Mouse (Mus musculus): ENCODE measurements at regions not wholly inside any gene's neighbourhood (a gene's known extent, or its start where the extent isn't known, plus 50 kb on each side); places are given as distances from the start of the nearest gene placed in this dataset.
"Not testable (repeated sequence)": the region's sequence is repeated elsewhere in the genome, so short reads cannot be mapped to it uniquely, and the experiment has no call there.

DNA sequence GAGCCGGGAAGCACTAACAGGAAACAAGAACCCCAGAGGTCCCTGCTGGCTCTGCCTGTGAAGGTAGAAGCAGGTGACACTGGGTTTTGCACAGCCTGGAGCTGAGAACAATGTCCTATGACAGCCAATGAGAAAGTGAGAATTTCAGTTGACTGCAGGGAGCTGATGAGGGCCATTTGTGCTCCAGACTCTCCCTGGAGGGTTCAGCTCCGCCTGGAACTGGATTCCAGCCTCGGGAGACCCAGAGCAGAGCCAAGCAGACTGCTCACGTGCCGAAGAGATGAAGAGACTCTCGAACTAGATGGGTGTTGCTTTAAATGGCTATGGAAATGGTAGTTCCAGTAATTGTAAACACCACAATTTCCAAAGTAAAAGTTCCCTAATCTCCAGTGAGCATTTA is 93.5 kb downstream of the Cand1 start:
- intact Hi-C loops (cut with DNase I) = no loop called here

GRCm38 (mm10) chr10:119142866-119143265 is 97.0 kb downstream of the Cand1 start:
- DNase-seq (ENCODE audit: extremely low spot score in 1 of 2, low spot score in 2 of 2) = no peak
- TF ChIP-seq CTCF (IDR thresholded peaks at IDR 0.05) = no peak
- Histone ChIP-seq H3K27ac (no peak overlapping the region), H3K4me3 (no peak overlapping the region)
- intact Hi-C loops (cut with DNase I) = no loop called here

More for the DNA sequence above, 93.5 kb downstream of the Cand1 start:
- Histone ChIP-seq H3K27ac (no peak overlapping the region), H3K4me3 (no peak overlapping the region)
- DNase-seq (ENCODE audit: extremely low spot score in 1 of 2, low spot score in 2 of 2) = no peak
- no peak for TF ChIP-seq CTCF (IDR thresholded peaks at IDR 0.05)

DNA sequence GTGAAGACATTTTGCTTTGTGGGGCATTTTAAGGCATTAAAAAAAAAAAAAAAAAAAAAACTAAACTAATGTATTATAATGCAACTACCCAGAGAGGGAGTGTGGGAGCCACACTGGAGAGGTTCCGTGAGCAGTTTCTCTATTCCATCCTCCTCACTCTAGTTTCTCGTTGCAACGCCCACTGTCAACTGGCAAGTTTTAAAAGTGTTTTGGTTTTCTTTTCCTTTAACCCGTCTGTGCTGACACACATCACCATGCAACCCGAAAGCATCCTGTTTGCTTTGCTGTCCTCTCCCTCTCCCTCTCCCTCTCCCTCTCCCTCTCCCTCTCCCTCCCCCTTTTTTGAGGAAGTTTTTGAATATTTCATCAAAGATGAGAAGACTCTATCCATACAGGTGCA is 97.5 kb downstream of the Cand1 start:
- H3K4me3 ChIP-seq = no peak overlapping the region
- TF ChIP-seq CTCF (IDR thresholded peaks at IDR 0.05) = no peak; the same call in none of the 2 replicates
- no peak overlapping the region for H3K27ac ChIP-seq
- DNase-seq (ENCODE audit: extremely low spot score in 1 of 2, low spot score in 2 of 2) = peak; percentile 10 to 22
- intact Hi-C loops (cut with DNase I) = no loop called here

DNA sequence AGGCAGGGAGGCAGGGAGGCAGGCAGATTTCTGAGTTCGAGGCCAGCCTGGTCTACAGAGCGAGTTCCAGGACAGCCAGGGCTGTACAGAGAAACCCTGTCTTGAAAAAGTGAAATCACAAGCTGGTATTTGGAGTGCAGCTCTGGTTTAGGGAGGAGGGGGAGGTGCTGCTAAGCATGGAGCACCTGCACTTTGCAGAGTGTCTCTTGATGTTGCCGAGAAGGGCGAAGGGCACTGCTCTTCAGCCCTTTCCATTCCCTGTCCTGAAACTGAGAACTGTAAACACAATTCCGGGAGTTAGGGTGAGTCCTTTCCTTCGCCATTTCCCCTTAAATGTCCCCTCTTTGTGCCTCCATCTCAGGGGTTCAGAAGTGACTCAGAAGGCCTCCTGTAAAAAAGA is 101.6 kb downstream of the Cand1 start:
- no peak overlapping the region for H3K4me3 ChIP-seq
- intact Hi-C loops (cut with DNase I) = no loop called here
- TF ChIP-seq CTCF (IDR thresholded peaks at IDR 0.05) = no peak
- DNase-seq (ENCODE audit: extremely low spot score in 1 of 2, low spot score in 2 of 2) = no peak
- H3K27ac ChIP-seq = no peak overlapping the region

DNA sequence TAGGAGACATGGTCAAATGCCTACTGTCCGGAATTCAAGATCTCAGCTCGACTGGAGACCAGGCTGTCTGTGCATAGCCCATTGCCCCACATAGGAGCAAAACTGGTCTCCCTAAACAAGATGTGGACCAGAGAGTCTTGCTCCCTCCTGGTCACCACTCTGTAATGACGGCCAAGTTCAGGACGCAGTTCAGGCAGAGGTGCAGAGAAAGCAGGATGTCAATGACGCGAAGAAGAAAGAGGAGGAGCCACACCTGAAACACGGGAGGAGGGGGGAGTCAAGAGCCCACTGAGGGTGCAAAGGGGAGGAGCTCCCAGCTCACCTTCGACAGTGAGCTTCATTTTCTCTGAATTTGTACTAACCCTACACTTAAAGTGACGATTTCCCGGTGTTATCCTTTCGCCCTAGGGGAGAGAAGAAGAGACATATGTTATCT is 104.3 kb downstream of the Cand1 start:
- intact Hi-C loops (cut with DNase I) = no loop called here
- Histone ChIP-seq H3K27ac (no peak overlapping the region), H3K4me3 (no peak overlapping the region)
- DNase-seq (ENCODE audit: extremely low spot score in 1 of 2, low spot score in 2 of 2) = no peak
- TF ChIP-seq CTCF (IDR thresholded peaks at IDR 0.05) = no peak

GRCm38 (mm10) chr10:119134797-119135488 is 104.9 kb downstream of the Cand1 start:
- no peak for DNase-seq (ENCODE audit: extremely low spot score in 1 of 2, low spot score in 2 of 2)
- Histone ChIP-seq H3K27ac (no peak overlapping the region), H3K4me3 (no peak overlapping the region)
- no peak for TF ChIP-seq CTCF (IDR thresholded peaks at IDR 0.05)
- intact Hi-C loops (cut with DNase I) = no loop called here

DNA sequence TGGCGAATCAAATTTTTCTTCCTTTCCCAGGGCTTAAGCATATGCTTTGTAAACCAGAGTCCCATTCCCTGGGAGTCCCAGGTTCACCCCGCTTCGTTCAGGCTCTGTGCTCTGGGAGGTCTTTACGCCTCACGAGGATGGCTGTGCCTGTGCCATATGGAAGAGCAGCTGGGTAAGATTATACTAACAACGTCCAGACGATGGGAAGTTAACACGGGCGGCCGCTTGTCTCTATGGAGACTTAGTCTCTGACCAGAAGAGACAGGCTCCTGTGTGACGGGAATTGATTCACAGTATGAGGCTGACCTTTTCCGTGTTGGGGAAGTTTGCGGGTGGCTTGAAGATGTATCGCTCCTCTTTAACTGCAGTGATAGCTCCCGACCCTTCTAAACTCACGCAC is 107.9 kb downstream of the Cand1 start:
- Histone ChIP-seq H3K4me3 (no peak overlapping the region), H3K27ac (no peak overlapping the region)
- intact Hi-C loops (cut with DNase I) = no loop called here
- no peak for DNase-seq (ENCODE audit: extremely low spot score in 1 of 2, low spot score in 2 of 2)
- TF ChIP-seq CTCF (IDR thresholded peaks at IDR 0.05) = no peak

DNA sequence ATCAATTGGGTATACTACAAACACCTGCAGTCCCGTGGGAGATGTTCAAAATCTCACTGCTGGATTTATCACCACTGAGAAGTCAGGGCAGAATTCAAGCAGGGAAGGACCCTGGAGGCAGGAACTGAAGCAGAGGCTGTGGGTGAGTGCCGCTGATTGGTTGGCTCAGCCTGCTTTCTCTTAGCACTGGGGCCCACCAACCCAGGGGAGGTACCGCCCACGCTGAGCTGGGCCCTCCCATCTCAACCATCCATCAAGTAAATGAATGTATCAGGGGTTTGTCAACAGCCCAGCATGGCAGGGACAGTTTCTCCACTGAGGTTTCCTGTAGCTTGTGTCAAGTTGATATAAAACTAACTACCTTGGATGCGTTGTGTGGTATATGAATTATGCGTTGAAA is 109.2 kb downstream of the Cand1 start:
- H3K4me3 ChIP-seq = no peak overlapping the region
- intact Hi-C loops (cut with DNase I) = no loop called here

GRCm38 (mm10) chr10:119128035-119128434 is 111.8 kb downstream of the Cand1 start:
- H3K27ac ChIP-seq = no peak overlapping the region
- DNase-seq (ENCODE audit: extremely low spot score in 1 of 2, low spot score in 2 of 2) = no peak
- intact Hi-C loops (cut with DNase I) = no loop called here
- no peak overlapping the region for H3K4me3 ChIP-seq
- no peak for TF ChIP-seq CTCF (IDR thresholded peaks at IDR 0.05)

More for the DNA sequence above, 109.2 kb downstream of the Cand1 start:
- no peak for DNase-seq (ENCODE audit: extremely low spot score in 1 of 2, low spot score in 2 of 2)
- TF ChIP-seq CTCF (IDR thresholded peaks at IDR 0.05) = no peak
- no peak overlapping the region for H3K27ac ChIP-seq

DNA sequence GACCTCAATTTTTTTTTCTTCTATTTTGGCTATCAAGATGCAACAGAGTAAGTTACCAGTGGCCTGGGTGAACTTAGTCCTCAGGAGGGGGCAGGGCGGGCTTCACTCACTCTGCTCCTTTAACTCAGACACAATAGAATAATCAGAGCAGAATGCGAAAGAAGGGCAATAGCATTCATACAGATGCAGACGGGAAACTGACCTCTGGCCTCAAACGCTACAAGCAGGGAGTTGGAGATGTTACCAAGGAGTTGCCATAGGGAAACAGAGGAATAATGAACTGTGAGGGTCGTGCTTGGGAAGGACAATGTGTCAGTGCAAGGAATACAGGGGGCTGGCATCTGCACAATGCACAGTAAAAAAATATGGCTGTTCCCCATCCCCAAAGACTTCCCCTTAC is 116.3 kb downstream of the Cand1 start:
- TF ChIP-seq CTCF (IDR thresholded peaks at IDR 0.05) = no peak
- intact Hi-C loops (cut with DNase I) = no loop called here
- no peak overlapping the region for H3K27ac ChIP-seq
- no peak overlapping the region for H3K4me3 ChIP-seq
- no peak for DNase-seq (ENCODE audit: extremely low spot score in 1 of 2, low spot score in 2 of 2)

GRCm38 (mm10) chr10:119122347-119122746 is 117.5 kb downstream of the Cand1 start:
- intact Hi-C loops (cut with DNase I) = no loop called here
- no peak for TF ChIP-seq CTCF (IDR thresholded peaks at IDR 0.05)
- Histone ChIP-seq H3K4me3 (no peak overlapping the region), H3K27ac (no peak overlapping the region)
- no peak for DNase-seq (ENCODE audit: extremely low spot score in 1 of 2, low spot score in 2 of 2)

- no peak for DNase-seq (ENCODE audit: extremely low spot score in 1 of 2, low spot score in 2 of 2)
- H3K27ac ChIP-seq = no peak overlapping the region
- TF ChIP-seq CTCF (IDR thresholded peaks at IDR 0.05) = no peak
- intact Hi-C loops (cut with DNase I) = no loop called here
- no peak overlapping the region for H3K4me3 ChIP-seq
Measured at GRCm38 (mm10) chr10:119121575-119121974, 118.3 kb downstream of the Cand1 start.

- intact Hi-C loops (cut with DNase I) = no loop called here
- DNase-seq (ENCODE audit: extremely low spot score in 1 of 2, low spot score in 2 of 2) = no peak
- TF ChIP-seq CTCF (IDR thresholded peaks at IDR 0.05) = no peak
Measured at GRCm38 (mm10) chr10:119116843-119117390, 122.9 kb downstream of the Cand1 start.

GRCm38 (mm10) chr10:119115200-119115599 is 124.7 kb downstream of the Cand1 start:
- DNase-seq (ENCODE audit: extremely low spot score in 1 of 2, low spot score in 2 of 2); intact Hi-C loops (cut with DNase I); H3K27ac ChIP-seq; H3K4me3 ChIP-seq: not testable (repeated sequence)

More at GRCm38 (mm10) chr10:119116843-119117390, 122.9 kb downstream of the Cand1 start:
- no peak overlapping the region for H3K4me3 ChIP-seq
- no peak overlapping the region for H3K27ac ChIP-seq
